Mouse (Mus musculus): Measurements from ENCODE around the gene 9530003J23Rik. TPM values are rescaled to one million over a fixed set of nuclear protein-coding genes. Genes with fewer than 3 reads are reported as not detected.

Gene 9530003J23Rik
- total and polyA plus RNA-seq, 2 experiments from 2014 or later = not detected

- 77% methylated on average over 2 of the region's 2 CpGs for WGBS
Observed at GRCm38 (mm10) chr10:117203558-117203981, 34.9 kb downstream of the 9530003J23Rik start.

GRCm38 (mm10) chr10:117202981-117203557, 35.4 kb downstream of the 9530003J23Rik start:
- DNase-seq (ENCODE audit: low spot score) (no peak), ATAC-seq (no peak)
- H3K36me3 ChIP-seq (ENCODE audit: insufficient read depth, low read length) = no peaks in the 10 kb centered on the region
- no peak overlapping the region for H3K4me3 ChIP-seq (ENCODE audit: low read length)
- TF ChIP-seq CTCF (IDR thresholded peaks at IDR 0.05; ENCODE audit: low read depth) = no peak
- no peak overlapping the region for H3K27ac ChIP-seq
- H3K4me1 ChIP-seq (ENCODE audit: insufficient read depth, low read length) = no peaks in the 10 kb centered on the region
- no peaks in the 10 kb centered on the region for H3K9me3 ChIP-seq (ENCODE audit: low read length)
- no peak overlapping the region for H3K9ac ChIP-seq (replicated peaks; ENCODE audit: low read length)
- WGBS = 68% methylated on average over 17 of the region's 17 CpGs
- H3K27me3 ChIP-seq (ENCODE audit: insufficient read depth, low read length) = no peaks in the 10 kb centered on the region
- H3K4me2 ChIP-seq (ENCODE audit: low read depth, low read length) = no peak overlapping the region

More at GRCm38 (mm10) chr10:117203558-117203981, 34.9 kb downstream of the 9530003J23Rik start:
- Histone ChIP-seq H3K27me3 (ENCODE audit: insufficient read depth, low read length) (no peaks in the 10 kb centered on the region), H3K4me2 (ENCODE audit: low read depth, low read length) (no peak overlapping the region), H3K36me3 (ENCODE audit: insufficient read depth, low read length) (no peaks in the 10 kb centered on the region), H3K27ac (no peak overlapping the region), H3K4me3 (ENCODE audit: low read length) (no peak overlapping the region), H3K9ac (replicated peaks; ENCODE audit: low read length) (no peak overlapping the region), H3K9me3 (ENCODE audit: low read length) (no peaks in the 10 kb centered on the region), H3K4me1 (ENCODE audit: insufficient read depth, low read length) (no peaks in the 10 kb centered on the region)
- ATAC-seq = no peak
- no peak for DNase-seq (ENCODE audit: low spot score)
- peak; percentile 40; the same call in 1 of the 2 replicates for TF ChIP-seq CTCF (IDR thresholded peaks at IDR 0.05; ENCODE audit: low read depth)

- Histone ChIP-seq H3K4me3 (ENCODE audit: low read length) (no peak overlapping the region), H3K27ac (no peak overlapping the region), H3K9ac (replicated peaks; ENCODE audit: low read length) (no peak overlapping the region), H3K4me1 (ENCODE audit: insufficient read depth, low read length) (no peaks in the 10 kb centered on the region), H3K27me3 (ENCODE audit: insufficient read depth, low read length) (no peaks in the 10 kb centered on the region), H3K9me3 (ENCODE audit: low read length) (no peaks in the 10 kb centered on the region), H3K4me2 (ENCODE audit: low read depth, low read length) (no peak overlapping the region), H3K36me3 (ENCODE audit: insufficient read depth, low read length) (no peaks in the 10 kb centered on the region)
- 41% methylated on average over 3 of the region's 3 CpGs for WGBS
- DNase-seq (ENCODE audit: low spot score) (no peak), ATAC-seq (no peak)
- no peak for TF ChIP-seq CTCF (IDR thresholded peaks at IDR 0.05; ENCODE audit: low read depth)
Observed at GRCm38 (mm10) chr10:117199701-117200100, 38.8 kb downstream of the 9530003J23Rik start.

GRCm38 (mm10) chr10:117196696-117197095, 41.8 kb downstream of the 9530003J23Rik start:
- Histone ChIP-seq H3K27me3 (ENCODE audit: insufficient read depth, low read length) (no peaks in the 10 kb centered on the region), H3K4me3 (ENCODE audit: low read length) (no peak overlapping the region), H3K36me3 (ENCODE audit: insufficient read depth, low read length) (no peaks in the 10 kb centered on the region), H3K27ac (no peak overlapping the region), H3K4me2 (ENCODE audit: low read depth, low read length) (no peak overlapping the region), H3K9ac (replicated peaks; ENCODE audit: low read length) (no peak overlapping the region), H3K4me1 (ENCODE audit: insufficient read depth, low read length) (no peaks in the 10 kb centered on the region), H3K9me3 (ENCODE audit: low read length) (no peaks in the 10 kb centered on the region)
- ATAC-seq (no peak), DNase-seq (ENCODE audit: low spot score) (no peak)
- TF ChIP-seq CTCF (IDR thresholded peaks at IDR 0.05; ENCODE audit: low read depth) = no peak
- WGBS = 83% methylated on average over 3 of the region's 3 CpGs

- H3K27ac ChIP-seq = no peak overlapping the region
- H3K4me1 ChIP-seq (ENCODE audit: insufficient read depth, low read length) = no peaks in the 10 kb centered on the region
- DNase-seq (ENCODE audit: low spot score) (no peak), ATAC-seq (no peak)
- no peak overlapping the region for H3K9ac ChIP-seq (replicated peaks; ENCODE audit: low read length)
- TF ChIP-seq CTCF (IDR thresholded peaks at IDR 0.05; ENCODE audit: low read depth) = no peak
- H3K9me3 ChIP-seq (ENCODE audit: low read length) = no peaks in the 10 kb centered on the region
- H3K27me3 ChIP-seq (ENCODE audit: insufficient read depth, low read length) = no peaks in the 10 kb centered on the region
- no peak overlapping the region for H3K4me2 ChIP-seq (ENCODE audit: low read depth, low read length)
- no peaks in the 10 kb centered on the region for H3K36me3 ChIP-seq (ENCODE audit: insufficient read depth, low read length)
- 95% methylated on average over 4 of the region's 4 CpGs for WGBS
- no peak overlapping the region for H3K4me3 ChIP-seq (ENCODE audit: low read length)
Observed at GRCm38 (mm10) chr10:117195748-117196147, 42.8 kb downstream of the 9530003J23Rik start.

- Histone ChIP-seq H3K27ac (no peak overlapping the region), H3K4me3 (ENCODE audit: low read length) (no peak overlapping the region), H3K4me1 (ENCODE audit: insufficient read depth, low read length) (no peaks in the 10 kb centered on the region), H3K36me3 (ENCODE audit: insufficient read depth, low read length) (no peaks in the 10 kb centered on the region), H3K4me2 (ENCODE audit: low read depth, low read length) (no peak overlapping the region), H3K27me3 (ENCODE audit: insufficient read depth, low read length) (no peaks in the 10 kb centered on the region), H3K9me3 (ENCODE audit: low read length) (no peaks in the 10 kb centered on the region), H3K9ac (replicated peaks; ENCODE audit: low read length) (no peak overlapping the region)
- TF ChIP-seq CTCF (IDR thresholded peaks at IDR 0.05; ENCODE audit: low read depth) = no peak
- ATAC-seq (no peak), DNase-seq (ENCODE audit: low spot score) (no peak)
- 90% methylated on average over 12 of the region's 12 CpGs for WGBS
Observed at GRCm38 (mm10) chr10:117195005-117195404, 43.5 kb downstream of the 9530003J23Rik start.

GRCm38 (mm10) chr10:117193364-117193763, 45.1 kb downstream of the 9530003J23Rik start:
- DNase-seq (ENCODE audit: low spot score) (no peak), ATAC-seq (no peak)
- no peaks in the 10 kb centered on the region for H3K9me3 ChIP-seq (ENCODE audit: low read length)
- no peak overlapping the region for H3K4me3 ChIP-seq (ENCODE audit: low read length)
- H3K36me3 ChIP-seq (ENCODE audit: insufficient read depth, low read length) = no peaks in the 10 kb centered on the region
- H3K4me1 ChIP-seq (ENCODE audit: insufficient read depth, low read length) = no peaks in the 10 kb centered on the region
- WGBS = 78% methylated on average over 5 of the region's 5 CpGs
- H3K27me3 ChIP-seq (ENCODE audit: insufficient read depth, low read length) = no peaks in the 10 kb centered on the region
- H3K27ac ChIP-seq = no peak overlapping the region
- no peak for TF ChIP-seq CTCF (IDR thresholded peaks at IDR 0.05; ENCODE audit: low read depth)
- H3K9ac ChIP-seq (replicated peaks; ENCODE audit: low read length) = no peak overlapping the region
- H3K4me2 ChIP-seq (ENCODE audit: low read depth, low read length) = no peak overlapping the region

All from hindbrain, postnatal 0 days (tissue).